Mouse (Mus musculus) urinary bladder, postnatal 4 days (tissue): ENCODE data around the gene Gadd45a.
"Not testable (repeated sequence)": the region's sequence is repeated elsewhere in the genome, so short reads cannot be mapped to it uniquely, and the experiment has no call there.

Experiments
- DNase-seq, 2 experiments: peaks; one replicate each; pipeline ENCODE4 v3.0.0; 2021 to 2022; ENCODE audit warnings: low spot score in 2 of 2

Gadd45a gene

GRCm38 (mm10) chr6:67048880-67049694 is 11.8 kb upstream of the Gadd45a start:
- DNase-seq = no peak

DNA sequence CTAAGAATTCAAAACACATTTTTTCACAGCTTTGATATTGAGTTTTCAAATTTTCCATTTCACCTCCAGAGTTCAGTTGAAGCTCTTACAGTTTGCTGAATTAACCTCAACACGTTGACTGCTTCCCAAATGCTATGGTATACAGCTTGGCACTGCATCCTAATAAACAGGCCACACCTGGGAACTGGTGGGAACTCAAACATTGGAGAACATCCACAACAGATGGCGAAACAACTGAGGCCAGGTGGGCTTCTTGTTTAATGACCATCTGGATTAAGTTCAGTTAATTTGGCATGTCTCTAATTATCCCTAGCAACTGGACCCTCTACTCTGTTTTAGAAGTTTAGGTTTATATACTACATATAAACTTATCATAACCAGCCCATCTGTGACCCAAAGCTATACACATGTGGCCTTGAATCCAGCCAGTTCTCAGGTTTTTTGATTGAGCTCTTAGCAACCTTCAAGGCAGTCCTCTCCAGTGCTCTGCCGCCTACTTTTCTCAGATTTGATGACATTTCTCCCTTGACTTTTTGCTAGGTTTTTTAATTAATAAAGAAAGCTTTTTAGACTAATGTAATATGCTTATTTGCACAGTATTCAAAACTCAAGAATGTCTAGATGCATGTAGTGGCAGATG is 10.9 kb upstream of the Gadd45a start:
- DNase-seq = no peak

DNA sequence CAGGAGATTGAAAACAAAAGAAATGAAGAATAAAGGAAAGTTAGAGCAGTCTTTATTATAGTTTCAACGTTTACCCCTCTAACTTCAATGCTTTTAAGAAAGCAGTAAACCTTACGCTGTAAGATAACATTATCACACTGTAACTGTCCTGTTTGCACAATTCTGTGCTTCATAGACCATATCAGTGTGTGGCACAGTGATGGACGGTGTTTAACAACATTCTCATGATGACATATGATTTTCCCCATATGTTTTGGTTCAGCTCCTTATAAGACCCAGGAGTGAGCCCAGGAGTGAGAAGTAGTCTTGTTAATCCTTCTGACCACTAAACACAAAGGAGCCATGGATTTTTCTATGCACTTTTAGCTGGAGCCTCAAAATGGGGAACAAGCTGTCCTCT is 9.7 kb upstream of the Gadd45a start:
- DNase-seq = no peak

GRCm38 (mm10) chr6:67045424-67045823 is 8.2 kb upstream of the Gadd45a start:
- DNase-seq = no peak

- no peak for DNase-seq
Observed at GRCm38 (mm10) chr6:67040904-67041410, 3.7 kb upstream of the Gadd45a start.

DNA sequence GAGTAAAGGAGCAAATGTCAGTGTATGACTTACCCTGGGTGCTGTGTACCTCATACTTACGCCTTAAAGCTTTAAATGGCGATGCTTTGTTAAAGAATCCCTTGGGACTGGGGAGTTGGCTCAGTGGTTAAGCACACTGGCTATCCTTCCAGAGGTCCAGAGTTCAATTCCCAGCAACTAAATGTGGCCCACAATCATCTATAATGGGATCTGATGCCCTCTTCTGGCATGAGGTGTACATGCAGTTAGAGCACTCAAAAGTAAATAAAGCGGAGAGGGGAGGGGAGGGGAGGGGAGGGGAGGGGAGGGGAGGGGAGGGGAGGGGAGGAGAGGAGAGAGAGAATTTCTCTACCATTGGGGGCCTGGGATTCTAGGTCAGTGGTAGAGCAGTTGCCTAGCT is 1.7 kb upstream of the Gadd45a start:
- DNase-seq = no peak

DNA sequence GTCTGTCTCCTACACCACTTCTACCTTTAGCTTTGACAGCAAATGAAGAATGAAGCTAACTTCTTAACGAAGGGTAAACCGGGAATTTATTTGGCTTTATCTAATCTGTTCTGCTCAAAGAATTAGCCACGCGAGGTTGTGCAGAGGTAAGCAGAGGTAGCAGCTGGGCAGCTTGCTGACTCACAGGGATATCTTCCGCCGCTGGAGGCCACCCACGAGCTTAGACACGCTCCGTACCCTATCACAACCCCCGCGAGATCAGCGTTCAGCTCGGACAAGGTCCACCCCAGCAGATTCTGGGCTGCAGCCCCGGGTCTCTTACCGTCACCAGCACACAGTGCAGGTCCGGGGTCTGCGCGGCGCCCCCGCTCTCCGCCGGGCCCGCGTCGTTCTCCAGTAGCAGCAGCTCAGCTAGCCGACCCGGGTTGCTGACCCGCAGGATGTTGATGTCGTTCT is 873 bp downstream of the Gadd45a start:
- DNase-seq = peak; percentile 80 to 81

- DNase-seq = no peak
Observed at GRCm38 (mm10) chr6:67035388-67036299, 1.6 kb downstream of the Gadd45a start.

GRCm38 (mm10) chr6:67034331-67035130 is 2.7 kb downstream of the Gadd45a start:
- DNase-seq = no peak

DNA sequence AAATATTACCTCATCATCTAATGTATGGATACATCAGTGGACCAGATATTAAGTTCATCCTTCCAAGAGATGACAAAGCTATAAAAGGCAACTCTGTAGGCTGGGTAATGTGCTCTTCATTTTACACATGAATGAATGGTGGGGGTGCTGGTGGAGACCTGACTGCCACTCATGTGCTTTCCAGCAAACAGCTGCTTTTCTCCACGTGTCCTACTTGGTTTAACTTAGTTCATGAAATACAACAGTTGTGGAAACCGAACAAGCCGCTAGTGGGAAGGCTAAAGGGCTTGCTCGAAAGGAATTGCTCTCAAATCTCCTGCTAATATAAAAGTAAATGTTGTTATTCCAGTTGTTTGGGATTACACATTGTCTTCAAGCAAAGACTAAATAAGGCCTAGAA is 3.7 kb downstream of the Gadd45a start:
- DNase-seq = no peak

- DNase-seq = not testable (repeated sequence)
Observed at GRCm38 (mm10) chr6:67032972-67033371, 4.3 kb downstream of the Gadd45a start.

DNA sequence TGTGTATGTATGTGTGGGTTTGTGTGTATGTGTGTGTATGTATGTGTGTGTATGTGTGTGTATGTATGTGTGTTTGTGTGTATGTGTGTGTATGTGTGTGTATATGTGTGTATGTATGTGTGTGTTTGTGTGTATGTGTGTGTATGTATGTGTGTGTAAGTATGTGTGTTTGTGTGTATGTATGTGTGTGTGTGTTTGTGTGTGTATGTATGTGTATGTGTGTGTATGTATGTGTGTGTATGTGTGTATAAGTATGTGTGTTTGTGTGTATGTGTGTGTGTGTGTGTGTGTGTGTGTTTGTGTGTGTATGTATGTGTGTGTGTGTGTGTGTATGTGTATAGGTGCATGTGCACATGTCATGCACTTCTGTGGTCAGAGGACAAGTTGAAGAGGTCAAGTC is 4.7 kb downstream of the Gadd45a start:
- not testable (repeated sequence) for DNase-seq

DNA sequence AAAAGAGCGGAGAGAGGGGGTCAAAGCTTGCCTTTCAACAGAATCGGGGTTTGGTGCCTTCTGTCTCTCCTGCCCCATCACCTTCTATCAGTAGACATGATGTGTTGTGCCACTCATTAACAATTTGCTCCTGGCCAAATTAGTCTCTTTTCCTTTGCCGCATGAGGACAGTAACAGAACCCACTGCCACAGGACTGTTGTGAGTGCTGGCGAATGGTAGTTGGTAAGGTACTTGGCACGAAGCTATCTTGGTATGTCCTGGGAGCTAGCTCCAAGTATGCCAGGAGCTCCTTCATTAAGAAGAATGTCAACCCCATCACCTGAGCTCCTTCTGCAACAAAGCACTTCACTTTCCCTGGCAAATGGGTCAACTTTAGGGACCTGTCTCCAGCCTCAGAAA is 6.4 kb downstream of the Gadd45a start:
- DNase-seq = no peak

GRCm38 (mm10) chr6:67030416-67030815 is 6.8 kb downstream of the Gadd45a start:
- no peak for DNase-seq

GRCm38 (mm10) chr6:67029987-67030386 is 7.3 kb downstream of the Gadd45a start:
- DNase-seq = no peak

- no peak for DNase-seq
Observed at GRCm38 (mm10) chr6:67029312-67029950, 7.8 kb downstream of the Gadd45a start.

DNA sequence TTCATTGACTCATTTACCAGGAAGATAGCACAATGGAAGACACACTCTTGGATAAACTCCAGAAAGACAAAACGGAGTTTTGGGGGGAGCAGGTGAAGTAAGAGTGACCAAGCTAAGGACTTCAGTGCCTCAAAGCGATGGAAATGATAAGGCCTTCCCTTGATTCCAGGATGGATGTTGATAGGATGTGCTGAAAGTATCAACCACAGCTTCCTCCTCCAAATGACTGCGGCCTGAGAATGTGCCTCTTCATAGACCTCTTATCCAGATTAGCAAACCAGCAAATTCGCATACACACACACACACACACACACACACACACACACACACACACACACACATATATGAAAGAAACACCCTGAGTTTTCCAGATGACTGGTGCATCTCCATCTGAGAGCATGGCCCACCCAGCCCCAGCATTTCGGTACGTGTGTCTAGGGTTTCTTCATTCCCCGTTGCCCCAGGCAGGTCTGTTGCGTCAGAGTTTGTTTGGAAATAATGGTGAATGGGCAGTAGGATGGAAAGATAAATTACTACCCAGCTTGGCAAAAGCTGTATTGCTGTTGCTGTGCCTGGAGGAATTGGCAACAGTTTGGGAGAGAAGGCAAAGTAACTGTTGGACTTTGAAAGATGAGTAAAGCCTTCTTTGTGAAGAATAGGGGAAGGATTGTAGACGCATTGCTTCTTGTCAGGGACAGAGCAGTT is 9.7 kb downstream of the Gadd45a start:
- DNase-seq = no peak

- no peak for DNase-seq
Observed at GRCm38 (mm10) chr6:67026661-67027060, 10.6 kb downstream of the Gadd45a start.

DNA sequence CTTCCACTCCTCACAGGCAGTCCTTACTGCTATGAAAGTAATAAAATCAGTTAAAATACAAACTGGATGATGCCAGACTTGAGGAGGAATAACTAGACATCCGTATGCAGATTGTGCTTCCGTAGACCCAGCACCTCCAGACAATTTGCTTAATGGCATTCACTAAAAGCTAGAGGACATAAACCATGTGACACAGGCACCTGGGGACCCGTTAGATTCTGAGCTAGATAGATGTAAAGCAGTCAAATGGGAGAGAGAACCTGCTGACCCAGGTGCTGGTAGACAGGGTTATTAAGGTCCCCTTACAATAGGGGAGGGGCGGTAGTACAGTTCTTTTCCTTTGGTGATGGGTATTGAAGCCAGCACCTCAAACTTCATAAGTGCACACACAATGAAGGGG is 13.5 kb downstream of the Gadd45a start:
- DNase-seq = no peak

DNA sequence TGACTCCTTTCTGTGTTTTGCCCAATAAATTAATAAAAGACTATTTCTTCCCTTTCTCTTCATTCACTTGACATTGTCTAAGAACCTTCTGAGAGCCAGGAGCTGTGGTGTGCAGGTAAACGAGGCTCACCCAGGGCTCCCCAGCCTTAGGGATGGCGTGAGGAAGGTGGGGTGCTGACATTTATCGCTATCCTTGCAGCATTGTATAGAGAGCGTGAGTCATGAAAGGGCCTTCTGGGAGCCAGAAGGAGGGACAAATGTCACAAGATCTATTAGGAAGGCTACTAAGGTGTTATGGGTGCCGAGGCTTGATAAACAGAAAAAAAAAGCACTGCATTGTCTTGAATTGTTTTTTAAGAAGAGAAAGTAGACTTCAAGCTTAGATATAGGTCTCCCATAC is 15.9 kb downstream of the Gadd45a start:
- no peak for DNase-seq
